Mouse (Mus musculus): ENCODE results near the gene Hnrnpf.
A peak's percentile ranks its signal among the peaks of the same experiment; 100 is the strongest.
"Not testable (repeated sequence)": the region's sequence is repeated elsewhere in the genome, so short reads cannot be mapped to it uniquely, and the experiment has no call there.

Hnrnpf gene

DNA sequence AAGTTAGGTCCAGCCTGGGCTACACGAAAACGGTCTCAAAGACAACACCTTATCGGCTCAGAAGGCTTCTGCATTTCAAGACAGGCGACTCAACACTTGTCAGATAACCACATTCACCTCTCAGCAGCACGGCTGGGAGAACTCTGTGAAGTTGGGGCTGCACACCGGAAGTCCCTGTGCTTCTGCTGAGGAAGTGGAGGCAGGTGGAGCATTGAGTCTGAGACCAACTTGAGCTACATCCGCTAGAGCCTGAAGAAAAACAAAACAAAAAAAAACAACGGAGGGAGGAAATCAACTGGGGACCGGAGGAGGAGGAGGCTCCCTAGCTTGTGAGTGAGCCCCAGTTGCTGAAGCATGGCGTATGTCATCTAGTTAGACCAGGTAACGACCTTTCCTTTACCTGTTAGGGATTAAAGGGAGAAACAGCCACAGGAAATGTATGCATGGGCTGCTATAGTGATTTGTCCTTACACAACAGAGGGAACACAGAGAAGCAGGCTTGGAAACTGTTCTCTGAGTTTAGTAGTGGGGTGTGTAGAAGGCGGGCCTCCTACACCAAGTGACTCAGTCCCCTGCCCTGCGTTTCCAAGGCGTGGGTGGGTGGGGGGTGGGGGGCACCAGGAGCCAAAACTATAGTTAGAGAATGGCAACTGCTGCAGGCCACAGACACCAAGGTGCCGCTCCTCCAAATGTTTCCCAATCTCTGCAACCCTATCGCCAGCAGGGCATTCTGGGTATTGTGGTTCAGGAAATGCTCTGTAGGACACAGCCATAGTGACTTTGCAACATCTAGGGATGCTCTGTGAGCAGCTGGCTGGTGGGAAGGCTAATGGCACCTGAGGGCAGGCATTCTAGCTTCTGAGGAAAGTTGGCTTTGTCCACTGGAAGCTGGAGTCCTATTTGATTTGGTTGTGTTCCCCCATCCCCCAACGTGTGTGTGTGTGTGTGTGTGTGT is at the start of gene Hnrnpf:
Gene Hnrnpf, plus strand, starts transcription at position 199 of the 955 bp plus-strand sequence.
- no peak for DNase-seq

DNA sequence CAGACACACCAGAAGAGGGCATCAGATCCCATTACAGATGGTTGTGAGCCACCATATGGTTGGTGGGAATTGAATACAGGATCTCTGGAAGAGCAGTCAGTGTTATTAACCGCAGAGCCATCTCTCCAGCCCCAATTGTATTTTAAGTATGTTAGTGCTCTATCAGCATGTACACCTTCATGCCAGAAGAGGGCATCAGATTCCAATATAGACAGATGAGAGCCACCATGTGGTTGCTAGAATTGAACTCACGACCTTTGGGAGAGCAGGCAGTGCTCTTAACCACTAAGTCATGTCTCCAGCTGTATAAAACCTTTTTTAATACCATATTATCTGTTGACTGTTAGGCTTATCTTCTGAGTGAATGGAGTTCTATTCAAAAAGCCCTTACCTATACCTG is 48.4 kb upstream of the Hnrnpf start:
- DNase-seq, result no peak

DNA sequence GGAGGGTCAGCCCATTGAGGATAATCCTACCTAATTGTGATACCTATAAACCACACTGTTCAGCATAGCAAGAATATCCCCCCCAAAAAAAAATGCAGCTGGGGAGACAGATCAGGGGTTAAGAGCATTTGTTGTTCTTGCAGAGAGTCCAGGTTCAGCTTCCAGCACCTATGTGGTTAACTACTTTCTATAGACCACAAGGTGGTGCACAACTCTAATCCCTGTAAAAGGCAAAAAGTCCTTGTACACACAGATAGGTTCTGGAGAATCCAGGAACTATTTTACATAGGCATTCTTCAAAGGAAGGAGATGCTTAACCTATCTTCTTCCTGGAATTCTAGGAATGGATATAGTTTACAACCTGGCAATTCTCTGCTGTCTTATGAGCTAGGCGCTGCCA is 42.1 kb upstream of the Hnrnpf start:
- DNase-seq, result no peak

DNA sequence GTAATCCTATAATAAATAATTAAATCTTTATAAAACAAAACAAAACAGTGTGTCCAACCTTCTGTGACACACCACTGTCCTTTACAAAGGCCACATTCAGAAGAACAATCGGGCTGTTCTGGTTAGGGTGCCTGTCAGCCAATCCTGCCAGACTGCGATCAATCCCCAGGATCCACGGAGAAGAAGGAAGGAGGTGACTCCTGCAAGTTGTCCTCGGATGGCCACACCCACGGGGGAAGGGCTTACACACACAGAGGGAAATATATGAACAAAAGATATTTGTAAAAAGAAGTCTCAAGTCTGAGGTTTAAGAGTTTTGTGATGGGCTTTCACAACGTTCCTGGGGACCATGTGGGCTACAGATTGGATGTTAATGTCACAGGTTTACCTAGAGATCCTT is 38.3 kb upstream of the Hnrnpf start, which contains the start of gene Zfp239:
Gene Zfp239, plus strand, starts transcription at position 253 of the 400 bp plus-strand sequence.
- no peak for DNase-seq

DNA sequence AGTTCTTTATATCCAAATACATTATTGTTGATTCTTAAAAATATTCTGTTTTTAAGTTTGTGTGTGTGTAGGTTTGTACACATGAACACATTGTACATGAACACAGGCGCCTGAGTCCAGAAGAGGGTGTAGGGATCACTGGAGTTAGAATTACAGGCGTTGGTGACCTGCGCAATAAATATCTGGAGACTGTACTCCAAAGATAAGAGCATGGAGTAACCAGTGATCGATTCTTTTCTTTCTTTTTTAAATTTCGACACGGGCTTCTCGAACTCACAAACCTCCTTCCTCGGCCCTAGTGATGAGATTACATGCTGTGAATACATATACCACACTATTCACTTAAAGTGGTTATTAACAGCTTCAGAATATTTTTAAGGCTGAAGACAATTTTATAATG is 37.7 kb upstream of the Hnrnpf start:
- no peak for DNase-seq

DNA sequence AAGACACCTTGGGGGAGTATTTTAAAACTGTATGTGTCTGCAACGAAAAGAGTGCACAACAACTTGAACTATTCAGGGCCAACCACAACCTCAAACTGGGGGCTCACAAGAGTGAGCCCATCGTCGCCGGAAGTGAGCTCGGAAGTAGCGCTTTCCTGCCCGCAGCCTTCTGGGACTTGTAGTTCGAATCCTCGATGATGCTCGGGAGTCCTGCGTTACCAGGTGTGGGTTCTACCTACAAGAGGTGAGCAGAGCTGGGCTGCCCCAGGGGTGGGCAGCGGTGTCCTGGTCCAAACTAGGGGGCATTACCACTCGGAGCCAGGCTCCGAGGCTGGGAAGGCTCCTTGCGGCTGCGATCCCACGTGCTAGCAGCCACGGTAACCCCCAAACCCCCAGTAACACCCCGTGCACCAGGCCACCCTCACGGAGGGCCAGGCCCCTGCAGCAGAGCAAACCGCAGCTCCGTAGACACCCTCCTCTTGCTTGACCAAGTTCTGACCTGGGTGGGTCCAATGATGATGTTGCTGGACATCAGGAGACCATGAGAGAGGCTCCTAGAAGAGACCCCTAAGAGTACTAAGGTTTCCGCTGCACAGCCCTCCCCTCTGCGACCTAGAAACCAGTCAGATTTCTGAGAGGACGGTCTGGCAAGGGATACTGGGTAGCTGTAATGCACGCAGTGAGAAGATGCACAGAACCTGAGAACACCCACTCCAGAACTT is 37.1 kb upstream of the Hnrnpf start:
- DNase-seq, result peak; percentile 62

DNA sequence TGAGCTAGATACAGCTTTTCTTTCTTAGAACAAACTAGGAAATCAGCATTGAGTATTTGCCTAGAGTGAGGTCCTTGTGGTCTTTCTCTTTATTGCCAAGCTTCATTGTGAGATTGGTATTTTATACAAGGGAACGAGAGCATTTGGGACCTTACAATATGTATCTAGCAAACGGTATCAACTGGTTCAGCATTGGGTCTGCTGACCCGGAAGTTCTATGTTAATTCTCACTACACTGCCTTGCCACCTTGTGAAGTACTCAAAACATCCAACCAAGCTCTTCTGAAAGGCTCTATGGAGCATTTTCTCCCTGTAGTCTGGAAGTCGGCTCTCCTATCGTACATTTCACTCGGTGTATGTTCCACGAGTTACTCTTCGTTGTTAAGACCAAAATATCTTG is 36.4 kb upstream of the Hnrnpf start:
- no peak for DNase-seq

DNA sequence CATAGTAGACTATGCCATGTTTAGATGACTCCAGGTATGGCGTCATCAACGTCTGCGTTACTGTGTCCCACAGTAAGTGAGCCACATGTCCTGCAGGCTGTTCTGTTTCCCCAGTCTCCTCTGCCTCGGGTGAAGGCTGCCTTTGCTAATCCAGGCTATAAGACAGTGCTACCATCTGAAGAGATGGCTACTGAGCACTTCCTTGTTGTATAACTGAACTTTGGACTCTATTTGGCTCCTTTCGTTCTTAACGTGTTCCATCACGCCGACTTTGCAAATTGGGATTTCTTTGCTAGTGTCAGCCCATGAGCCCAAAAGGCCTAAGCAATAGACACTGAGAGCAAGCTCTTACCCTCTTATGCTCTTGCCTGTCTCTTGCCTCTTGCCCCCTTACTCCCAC is 31.9 kb upstream of the Hnrnpf start:
- no peak for DNase-seq

DNA sequence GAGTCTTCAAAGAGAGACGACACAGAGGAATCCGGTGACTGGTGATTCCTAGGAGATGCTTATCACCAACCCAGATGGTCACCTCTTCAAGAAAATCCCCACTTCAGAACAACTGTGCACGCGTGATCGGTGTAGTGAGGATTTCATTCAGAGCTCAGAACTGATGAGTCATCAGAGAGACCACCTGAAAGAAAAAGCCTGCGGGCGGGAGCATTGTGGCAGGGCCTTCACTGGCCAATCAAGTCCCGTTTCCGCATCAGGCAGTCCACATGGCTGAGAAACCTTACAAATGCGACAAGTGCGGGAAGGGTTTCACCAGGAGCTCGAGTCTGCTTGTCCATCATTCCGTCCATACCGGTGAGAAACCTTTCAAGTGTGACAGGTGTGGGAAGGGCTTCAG is 29.1 kb upstream of the Hnrnpf start:
- no peak for DNase-seq

DNA sequence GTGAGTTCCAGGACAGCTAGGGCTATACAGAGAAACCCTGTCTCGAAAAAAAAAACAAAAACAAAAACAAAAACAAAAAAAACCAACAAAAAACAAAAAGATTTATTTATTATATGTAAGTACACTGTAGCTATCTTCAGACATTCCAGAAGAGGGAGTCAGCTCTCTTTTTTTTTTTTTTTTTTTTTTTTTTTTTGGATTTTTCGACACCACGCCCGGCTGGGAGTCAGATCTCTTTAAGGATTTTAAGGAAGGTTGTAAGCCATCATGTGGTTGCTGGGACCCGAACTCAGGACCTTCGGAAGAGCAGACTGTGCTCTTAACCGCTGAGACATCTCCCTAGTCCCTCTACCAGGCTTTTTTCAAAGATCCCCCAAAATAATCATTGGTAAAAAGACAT is 26.7 kb upstream of the Hnrnpf start:
- not testable (repeated sequence) for DNase-seq

DNA sequence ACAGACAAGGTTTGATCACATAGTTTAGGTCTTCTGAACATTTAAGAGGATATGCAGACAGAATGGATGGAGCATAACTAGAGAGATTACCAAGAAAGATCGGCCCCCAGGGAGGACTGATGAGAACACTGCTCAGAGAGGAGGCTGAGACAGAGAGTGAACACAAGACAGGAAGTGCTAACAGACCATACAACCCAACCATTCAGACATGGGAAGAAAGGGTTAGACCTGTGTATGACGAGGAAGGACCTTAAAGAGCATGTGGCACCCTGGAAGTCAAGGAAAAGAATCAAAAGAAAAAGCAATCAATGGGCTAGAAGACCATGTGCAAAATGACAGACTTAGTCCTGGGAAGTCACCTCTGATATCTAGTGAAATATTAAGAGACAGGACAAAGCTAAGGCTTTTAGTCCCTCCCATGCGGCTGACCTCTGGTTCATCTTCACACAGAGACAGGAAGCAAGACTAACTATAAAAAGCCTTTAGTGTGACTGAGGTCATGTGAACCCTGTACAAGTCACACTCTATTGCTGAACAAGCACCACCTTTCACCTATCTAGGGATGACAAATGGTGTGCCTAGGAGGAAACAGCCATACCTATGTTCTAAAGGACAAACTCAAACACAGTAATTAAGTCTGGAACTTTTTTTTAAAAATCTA is 25.4 kb upstream of the Hnrnpf start:
- DNase-seq, result peak; percentile 17

DNA sequence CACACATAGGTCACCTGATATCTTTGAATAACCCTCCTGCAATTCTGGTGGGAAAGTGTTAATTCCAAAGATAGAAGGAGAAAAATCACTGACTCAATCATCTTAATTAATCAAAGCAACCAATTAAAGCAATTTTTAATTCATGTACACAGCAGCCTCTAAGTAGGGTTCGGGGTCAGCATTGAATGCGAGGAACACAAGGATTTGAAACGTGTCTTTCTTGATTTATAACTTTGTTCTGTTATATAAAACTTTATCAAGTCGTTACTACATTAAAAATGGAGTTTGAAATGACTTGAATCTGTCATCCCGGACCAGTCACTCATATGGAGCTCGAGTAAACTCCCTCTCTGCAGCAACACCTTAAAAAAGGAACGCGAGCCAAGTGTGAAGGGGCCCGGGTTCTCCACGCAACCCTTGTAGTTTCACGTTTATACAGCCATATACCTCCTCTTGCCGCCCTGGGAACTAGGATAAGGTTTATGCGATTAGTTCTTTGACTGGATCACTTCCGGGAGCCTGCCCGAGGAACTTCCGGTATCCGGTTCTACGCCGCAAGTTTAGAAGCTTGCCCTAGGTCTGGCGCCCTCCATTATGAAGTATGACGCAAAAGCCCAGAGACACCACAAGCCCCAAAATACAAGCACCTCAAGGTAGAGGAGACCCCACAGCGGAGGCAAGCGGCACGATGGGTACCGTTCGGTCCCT is 21.3 kb upstream of the Hnrnpf start:
- DNase-seq, result peak; percentile 93

DNA sequence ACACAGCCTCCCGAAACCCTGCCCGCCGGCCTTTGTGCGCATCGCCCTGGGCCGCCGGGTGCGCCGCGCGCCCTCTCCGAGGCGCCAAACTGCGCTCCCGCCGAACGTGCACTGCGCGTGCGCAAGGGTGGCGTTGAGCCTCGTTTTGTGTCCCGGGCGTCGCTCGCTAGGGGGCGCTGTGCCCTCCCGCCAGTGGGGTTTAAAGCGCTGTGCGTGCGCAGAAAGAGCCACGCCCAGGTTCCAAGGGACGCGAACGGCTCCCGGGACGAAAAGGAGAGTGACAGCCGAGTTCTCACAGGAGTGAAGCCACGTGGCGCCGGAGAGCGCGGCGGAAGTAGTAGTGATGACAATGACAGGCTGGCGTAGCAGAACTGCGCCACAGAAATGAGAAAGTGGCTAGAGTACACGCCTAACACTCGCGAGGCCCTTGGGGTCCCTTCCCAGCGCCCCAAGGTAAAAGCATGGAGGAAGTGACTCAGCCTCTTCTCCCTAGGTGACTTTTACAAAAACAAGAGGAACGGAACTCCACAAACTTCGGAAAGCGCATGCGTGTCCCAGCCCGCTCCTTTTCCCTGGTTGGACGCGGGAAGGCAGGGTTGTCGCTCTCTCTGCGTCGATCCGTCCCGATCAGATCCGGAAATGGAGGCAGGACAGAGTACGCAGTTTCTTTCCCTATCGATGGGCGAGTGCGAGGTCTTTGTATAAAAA is 20.6 kb upstream of the Hnrnpf start:
- DNase-seq, result peak; percentile 99

DNA sequence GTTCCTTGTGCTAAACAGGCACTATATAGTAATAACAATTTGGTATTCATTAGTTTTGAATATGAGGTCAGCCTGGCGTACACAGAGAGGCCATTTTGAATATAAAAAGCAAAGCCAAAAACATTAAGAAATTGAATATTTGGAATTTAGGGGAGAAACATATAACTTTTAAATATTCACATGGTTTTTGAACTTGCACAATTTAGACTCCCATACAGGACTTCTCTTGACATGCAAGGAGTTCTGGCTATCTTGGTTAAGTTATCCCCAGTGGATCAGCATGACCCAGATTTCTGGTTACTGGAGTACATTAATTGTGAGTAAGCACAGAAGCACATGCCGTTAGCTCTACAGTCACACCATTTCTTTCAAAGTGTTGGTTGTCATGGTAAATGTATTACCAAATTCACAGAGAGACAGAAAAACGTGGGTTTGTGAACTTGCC is 19.7 kb upstream of the Hnrnpf start:
- no peak for DNase-seq

DNA sequence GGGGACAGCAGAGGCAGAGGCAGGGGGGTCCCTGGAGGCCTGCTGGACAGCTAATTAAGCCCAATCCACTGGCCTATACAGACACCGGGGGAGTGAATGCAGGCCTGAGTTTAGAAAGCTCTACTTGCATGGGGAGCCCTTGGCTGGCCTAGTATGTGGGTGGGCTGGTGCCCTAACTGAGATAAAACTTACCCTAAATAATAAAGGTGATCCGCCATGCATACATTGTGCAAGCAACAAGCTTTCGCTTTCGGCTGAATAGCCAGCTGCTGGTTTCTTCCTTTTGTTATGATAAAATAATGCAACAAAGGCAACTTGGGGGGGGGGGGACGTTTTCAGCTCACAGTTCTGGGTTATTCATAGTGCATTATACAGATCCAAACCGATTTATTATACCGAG is 18.9 kb upstream of the Hnrnpf start:
- no peak for DNase-seq

DNA sequence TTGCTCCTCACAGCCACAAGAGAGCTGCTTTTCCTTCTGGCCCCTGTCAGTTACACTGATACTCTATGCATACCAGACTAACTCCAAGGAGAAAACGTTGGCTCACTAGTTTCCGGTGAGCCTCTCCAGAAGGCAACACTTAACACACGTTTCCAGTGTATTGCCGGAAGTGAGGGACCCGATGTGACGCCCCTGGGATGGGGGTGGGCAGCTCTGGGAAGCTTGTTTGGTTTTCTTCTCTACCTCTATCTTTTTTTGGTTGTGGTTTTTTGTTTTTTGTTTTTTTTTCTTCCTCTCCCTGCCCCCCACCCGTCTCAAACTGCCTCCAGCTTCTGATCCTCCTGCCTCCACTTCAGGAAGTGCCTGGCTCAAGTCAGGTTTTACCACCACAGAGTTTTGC is 18.1 kb upstream of the Hnrnpf start:
- DNase-seq, result no peak

DNA sequence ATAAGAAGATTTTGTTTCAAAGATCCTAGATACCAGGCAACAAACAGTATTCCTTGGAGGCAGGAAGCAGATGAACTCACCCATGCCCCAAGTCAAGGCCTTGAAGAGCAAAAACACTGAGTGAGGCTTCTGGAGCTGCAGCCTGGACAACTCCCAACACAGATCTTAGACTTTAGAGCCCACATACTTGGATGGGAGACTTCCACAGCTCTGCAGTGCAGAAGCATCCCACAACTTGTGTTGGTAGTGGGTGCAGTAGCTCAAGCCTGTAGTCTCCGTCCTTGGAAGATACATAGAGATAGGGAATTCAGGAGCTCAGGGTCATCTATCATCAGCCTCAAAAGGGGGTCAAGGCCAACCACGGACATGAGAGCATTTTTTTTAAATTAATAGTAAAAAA is 14.2 kb upstream of the Hnrnpf start:
- no peak for DNase-seq

DNA sequence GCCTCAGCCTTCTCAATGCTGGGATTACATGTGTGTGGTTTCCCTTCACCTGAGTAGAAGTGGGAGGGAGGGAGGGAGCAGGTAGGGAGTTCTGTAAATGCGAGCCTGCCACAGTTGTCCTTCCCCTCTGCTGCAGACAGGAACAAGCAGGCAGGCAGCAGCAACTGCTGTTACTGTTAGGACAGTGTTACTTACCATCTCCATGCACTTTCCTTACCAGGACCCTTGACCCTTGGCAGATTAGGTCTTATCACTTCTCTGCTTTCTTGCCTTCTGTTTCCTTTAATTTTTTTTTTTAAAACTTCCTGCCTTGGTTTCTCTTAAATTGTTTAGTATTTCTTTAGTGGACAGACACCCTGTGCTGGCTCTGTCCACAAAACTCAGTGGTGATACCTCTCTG is 12.1 kb upstream of the Hnrnpf start:
- no peak for DNase-seq

DNA sequence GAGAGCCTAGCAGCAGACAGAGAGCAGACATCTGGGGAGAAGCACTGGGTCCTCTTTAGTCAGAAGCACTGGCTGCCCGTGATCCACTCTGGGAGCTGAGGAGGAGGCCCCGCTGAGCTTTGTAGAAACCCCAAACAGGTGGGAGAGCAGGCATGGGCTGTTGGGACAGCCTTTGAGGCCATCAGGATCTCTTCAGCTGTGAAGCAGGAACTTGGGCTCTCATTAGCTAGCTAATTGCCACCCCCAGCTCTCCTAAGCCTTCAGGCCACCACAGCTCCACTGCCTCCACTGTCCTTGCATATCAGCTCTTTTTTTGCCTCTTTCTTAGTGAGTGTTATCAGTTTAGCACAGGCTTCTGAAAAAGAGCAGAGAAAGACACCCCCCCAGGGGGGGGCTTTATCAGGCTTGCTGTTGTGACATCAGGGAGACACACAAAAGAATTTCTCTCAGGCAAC is 11.5 kb upstream of the Hnrnpf start:
- no peak for DNase-seq

DNA sequence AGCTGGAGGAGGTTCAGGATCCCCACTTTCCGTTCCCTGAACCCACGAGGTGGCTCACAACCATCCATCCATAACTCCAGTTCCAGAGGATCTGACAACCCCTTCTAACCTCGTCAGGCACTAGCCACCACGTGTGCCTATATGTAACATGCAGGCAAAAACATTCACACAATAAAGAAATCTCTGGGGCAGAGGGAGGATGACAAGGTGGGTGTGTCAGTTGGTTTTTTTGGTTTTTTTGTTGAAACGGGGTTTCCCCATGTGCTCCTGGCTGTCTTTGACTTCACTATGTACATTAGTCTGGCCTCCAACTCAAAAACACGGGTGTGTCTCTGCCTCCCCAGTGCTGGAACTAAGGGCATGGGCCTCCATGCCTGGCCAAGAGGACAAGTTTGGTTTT is 9.9 kb upstream of the Hnrnpf start:
- no peak for DNase-seq

DNA sequence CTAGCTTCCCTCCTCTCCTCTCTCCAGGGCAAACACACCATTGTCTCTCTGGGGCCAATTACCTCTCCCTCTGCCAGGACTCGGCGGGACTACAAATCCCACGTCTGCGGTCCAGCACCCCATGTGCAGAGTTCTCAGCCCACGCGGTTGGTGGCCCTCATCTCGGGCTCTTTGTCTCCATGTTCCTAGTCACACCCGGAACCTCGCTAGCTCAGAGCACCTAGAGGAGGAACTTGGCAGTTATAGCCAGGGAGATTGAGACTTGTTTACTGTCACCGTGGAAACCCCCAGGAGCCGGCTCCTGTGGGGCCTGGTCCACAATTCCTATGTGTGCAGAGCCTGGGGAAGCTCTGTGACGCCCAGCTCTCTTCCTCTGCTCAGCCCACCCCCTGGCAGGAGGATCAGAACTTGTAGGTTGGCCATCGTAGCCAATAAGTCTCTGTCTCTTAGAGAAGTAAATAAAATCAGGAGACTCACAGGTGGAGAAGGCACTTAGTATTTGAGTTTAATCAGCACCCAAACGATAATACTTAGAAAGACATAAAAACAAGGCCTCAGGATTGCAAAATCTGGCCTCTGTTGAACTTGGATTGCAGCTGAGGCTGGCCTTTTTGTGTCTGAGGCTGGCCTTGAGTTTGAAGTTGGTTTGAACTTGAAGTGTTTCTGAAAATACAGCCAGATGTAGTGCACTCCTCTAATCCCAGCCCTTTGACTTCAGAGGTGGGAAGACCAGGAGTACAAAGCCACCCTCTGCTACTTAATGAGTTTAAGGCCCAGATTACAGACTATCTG is 8.6 kb upstream of the Hnrnpf start:
- no peak for DNase-seq
